Mouse (Mus musculus): ENCODE measurements around the gene Apoc1.
A peak's percentile ranks its signal among the peaks of the same experiment; 100 is the strongest.

The Apoc1 gene

GRCm38 (mm10) chr7:19691873-19692865 lies at the start of gene Apoc1:
TSS of gene Apoc1 (minus strand) at chr7:19692660.
- no peak for DNase-seq (ENCODE audit: low spot score in 2 of 2)

GRCm38 (mm10) chr7:19741329-19742031 lies 49.0 kb upstream of the Apoc1 start:
- no peak for DNase-seq (ENCODE audit: low spot score in 2 of 2)

- no peak for DNase-seq (ENCODE audit: low spot score in 2 of 2)
Observed at GRCm38 (mm10) chr7:19740269-19740668, 47.8 kb upstream of the Apoc1 start.

- DNase-seq (ENCODE audit: low spot score in 2 of 2) = no peak
Observed at GRCm38 (mm10) chr7:19738771-19739170, 46.3 kb upstream of the Apoc1 start.

GRCm38 (mm10) chr7:19736389-19737057 lies 44.1 kb upstream of the Apoc1 start:
- no peak for DNase-seq (ENCODE audit: low spot score in 2 of 2)

- no peak for DNase-seq (ENCODE audit: low spot score in 2 of 2)
Observed at GRCm38 (mm10) chr7:19734178-19734666, 41.8 kb upstream of the Apoc1 start.

GRCm38 (mm10) chr7:19726541-19726940 lies 34.1 kb upstream of the Apoc1 start:
- DNase-seq (ENCODE audit: low spot score in 2 of 2) = no peak

- no peak for DNase-seq (ENCODE audit: low spot score in 2 of 2)
Observed at GRCm38 (mm10) chr7:19724167-19724566, 31.7 kb upstream of the Apoc1 start.

GRCm38 (mm10) chr7:19722754-19723195 lies 30.3 kb upstream of the Apoc1 start:
- DNase-seq (ENCODE audit: low spot score in 2 of 2) = no peak

- no peak for DNase-seq (ENCODE audit: low spot score in 2 of 2)
Observed at GRCm38 (mm10) chr7:19719200-19719599, 26.7 kb upstream of the Apoc1 start.

GRCm38 (mm10) chr7:19718297-19718952 lies 26.0 kb upstream of the Apoc1 start:
- no peak for DNase-seq (ENCODE audit: low spot score in 2 of 2)

GRCm38 (mm10) chr7:19717346-19717745 lies 24.9 kb upstream of the Apoc1 start:
- DNase-seq (ENCODE audit: low spot score in 2 of 2) = no peak

- no peak for DNase-seq (ENCODE audit: low spot score in 2 of 2)
Observed at GRCm38 (mm10) chr7:19716822-19717221, 24.4 kb upstream of the Apoc1 start.

GRCm38 (mm10) chr7:19716055-19716682 lies 23.7 kb upstream of the Apoc1 start:
- no peak for DNase-seq (ENCODE audit: low spot score in 2 of 2)

- DNase-seq (ENCODE audit: low spot score in 2 of 2) = peak; percentile 94 to 99
Observed at GRCm38 (mm10) chr7:19715239-19716054, 23.0 kb upstream of the Apoc1 start, which contains the start of gene Tomm40. TSS of gene Tomm40 (minus strand) at chr7:19715438.

GRCm38 (mm10) chr7:19714836-19715235 lies 22.4 kb upstream of the Apoc1 start:
- DNase-seq (ENCODE audit: low spot score in 2 of 2) = no peak

- DNase-seq (ENCODE audit: low spot score in 2 of 2) = no peak
Observed at GRCm38 (mm10) chr7:19713598-19713997, 21.1 kb upstream of the Apoc1 start.

- DNase-seq (ENCODE audit: low spot score in 2 of 2) = no peak
Observed at GRCm38 (mm10) chr7:19713196-19713595, 20.7 kb upstream of the Apoc1 start.

GRCm38 (mm10) chr7:19712414-19712813 lies 20.0 kb upstream of the Apoc1 start:
- DNase-seq (ENCODE audit: low spot score in 2 of 2) = no peak

GRCm38 (mm10) chr7:19710650-19711049 lies 18.2 kb upstream of the Apoc1 start:
- no peak for DNase-seq (ENCODE audit: low spot score in 2 of 2)

All from spleen, postnatal 10 days (tissue).